Mouse (Mus musculus): Measurements from ENCODE around the gene Hipk4. TPM values are rescaled to one million over a fixed set of nuclear protein-coding genes. Genes with fewer than 3 reads are reported as not detected.

The Hipk4 gene
- polyA plus RNA-seq, 2 experiments from 2014 or later: 0.28 TPM; not detected in 1

GRCm38 (mm10) chr7:27540935-27541334, 17.9 kb downstream of the Hipk4 start:
- ATAC-seq: no peak

GRCm38 (mm10) chr7:27541431-27541830, 18.4 kb downstream of the Hipk4 start:
- peak; percentile 82 for ATAC-seq

DNA sequence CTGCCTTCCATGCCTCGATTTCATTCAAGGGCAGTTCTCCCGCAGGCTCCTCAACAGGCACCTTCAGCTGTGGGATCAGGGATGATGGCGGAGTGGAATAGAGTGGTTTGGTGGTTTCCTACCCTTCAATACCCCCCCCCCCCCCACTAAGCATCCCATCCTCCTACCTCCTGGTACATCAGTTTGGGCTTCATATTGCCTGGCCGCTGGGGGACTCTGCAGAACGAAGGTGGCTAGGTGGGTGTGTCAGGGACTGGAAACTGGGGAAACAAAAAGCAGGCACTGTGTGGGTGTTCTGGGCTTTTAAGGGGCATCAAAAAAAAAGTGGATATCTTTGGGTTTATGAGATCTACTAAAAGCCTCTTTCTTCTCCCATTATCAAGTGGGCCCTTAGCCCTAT, 18.9 kb downstream of the Hipk4 start:
- ATAC-seq: no peak

- peak; percentile 36 for ATAC-seq
Measured at GRCm38 (mm10) chr7:27542392-27543033, 19.4 kb downstream of the Hipk4 start.

GRCm38 (mm10) chr7:27543065-27543464, 20.0 kb downstream of the Hipk4 start:
- no peak for ATAC-seq

GRCm38 (mm10) chr7:27543851-27544250, 20.8 kb downstream of the Hipk4 start:
- no peak for ATAC-seq

DNA sequence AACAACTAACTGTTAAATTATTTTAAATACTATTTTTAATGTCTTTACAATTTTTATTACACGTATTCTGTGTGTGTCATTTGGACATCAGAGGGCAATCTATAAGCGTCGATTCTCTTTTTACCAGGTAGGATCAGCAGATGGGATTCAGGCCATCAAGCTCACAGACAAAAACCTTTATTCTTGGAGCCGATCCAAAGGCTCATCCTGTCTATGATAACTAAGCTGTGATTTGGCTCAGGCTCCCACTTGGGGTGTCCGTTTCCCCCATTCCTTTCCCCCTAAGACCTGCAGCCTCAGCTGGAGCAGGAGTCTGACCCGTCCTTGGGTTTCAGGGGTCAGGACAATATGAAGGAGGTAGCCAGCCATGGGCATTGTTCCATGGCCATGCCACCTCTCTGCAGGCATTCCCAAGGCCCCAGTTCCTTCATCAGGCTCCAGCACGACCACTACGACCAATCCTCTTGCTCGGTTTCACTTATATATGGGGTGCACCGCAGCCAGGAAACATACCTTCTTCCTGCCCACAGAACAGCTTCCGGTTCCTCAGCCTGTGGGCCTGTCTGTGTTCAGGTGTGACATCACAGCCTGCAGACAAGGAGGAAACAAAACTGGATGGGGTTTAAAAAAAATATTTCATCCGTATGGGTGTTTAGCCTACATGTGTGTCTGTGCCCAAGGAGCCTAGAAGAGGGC, 21.8 kb downstream of the Hipk4 start:
- peak; percentile 83 for ATAC-seq

- no peak for ATAC-seq
Measured at GRCm38 (mm10) chr7:27549597-27549996, 26.5 kb downstream of the Hipk4 start.

- ATAC-seq: no peak
Measured at GRCm38 (mm10) chr7:27552070-27552469, 29.0 kb downstream of the Hipk4 start.

DNA sequence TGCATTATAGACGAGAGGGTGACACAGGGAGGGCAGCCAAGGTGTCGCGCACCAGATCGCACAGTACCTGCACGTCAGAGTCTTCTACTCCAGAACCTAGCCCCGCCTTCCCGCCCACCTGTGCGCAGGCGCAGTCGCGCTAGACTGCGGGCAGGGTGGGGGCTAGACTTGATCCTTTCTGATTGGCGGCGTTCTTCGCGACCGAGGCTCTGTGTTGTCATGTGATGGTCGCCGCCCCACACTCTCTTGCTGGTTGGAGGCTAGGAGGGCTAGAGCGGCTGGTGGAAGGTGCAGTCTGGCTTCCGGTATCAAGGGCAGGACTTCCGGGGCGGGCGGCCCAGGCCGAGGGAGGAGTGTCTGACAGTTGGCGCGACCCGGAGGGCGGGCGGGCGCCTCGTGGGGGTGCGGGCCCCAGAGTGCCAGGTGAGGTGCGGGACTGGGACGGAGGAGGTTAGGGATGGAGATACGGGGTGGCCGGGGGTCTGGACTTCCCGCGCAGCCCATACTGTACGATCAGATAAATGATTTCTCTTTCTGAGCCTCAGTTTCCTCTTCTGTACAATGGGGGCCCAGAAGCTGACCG, 30.0 kb downstream of the Hipk4 start, which contains the start of the genes Pld3 and 2310022A10Rik:
TSS of gene Pld3 (minus strand) at position 288 of the 583 bp plus-strand sequence.
TSS of gene 2310022A10Rik (plus strand) at position 303 of the 583 bp plus-strand sequence.
- ATAC-seq: peak; percentile 99

GRCm38 (mm10) chr7:27560291-27560887, 37.3 kb downstream of the Hipk4 start:
- ATAC-seq: no peak

- ATAC-seq: no peak
Measured at GRCm38 (mm10) chr7:27560978-27561377, 37.9 kb downstream of the Hipk4 start.

DNA sequence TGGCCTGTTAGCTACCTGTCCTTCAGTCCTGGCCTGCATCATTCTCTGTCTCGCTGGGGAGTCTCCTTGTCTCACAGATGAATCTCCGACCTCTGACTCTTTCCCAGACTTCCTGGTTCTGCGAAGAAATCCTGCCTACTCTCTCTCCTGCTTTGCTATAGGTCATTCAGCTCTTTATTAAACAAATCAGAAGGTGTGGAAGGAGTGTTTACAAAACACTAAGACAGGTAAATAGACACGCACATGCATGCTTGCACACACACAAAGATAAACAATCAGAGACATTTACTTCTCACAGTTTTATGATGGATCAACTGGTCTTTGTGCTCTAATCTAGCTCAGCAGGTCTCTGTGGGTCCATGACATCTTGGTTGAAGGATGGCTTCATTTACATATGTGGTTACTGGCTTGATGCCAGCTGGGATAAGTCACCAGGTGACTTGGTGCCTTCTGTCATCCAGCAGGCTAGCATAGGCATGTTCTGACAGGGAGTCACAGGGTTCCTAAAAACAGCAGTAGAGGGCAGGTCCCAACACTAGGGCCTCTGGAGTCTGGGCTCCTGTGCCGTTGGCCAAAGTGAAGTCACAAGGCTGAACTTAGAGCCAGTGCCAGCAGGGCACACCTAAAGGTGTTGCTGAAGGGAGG, 46.6 kb downstream of the Hipk4 start:
- ATAC-seq: no peak

DNA sequence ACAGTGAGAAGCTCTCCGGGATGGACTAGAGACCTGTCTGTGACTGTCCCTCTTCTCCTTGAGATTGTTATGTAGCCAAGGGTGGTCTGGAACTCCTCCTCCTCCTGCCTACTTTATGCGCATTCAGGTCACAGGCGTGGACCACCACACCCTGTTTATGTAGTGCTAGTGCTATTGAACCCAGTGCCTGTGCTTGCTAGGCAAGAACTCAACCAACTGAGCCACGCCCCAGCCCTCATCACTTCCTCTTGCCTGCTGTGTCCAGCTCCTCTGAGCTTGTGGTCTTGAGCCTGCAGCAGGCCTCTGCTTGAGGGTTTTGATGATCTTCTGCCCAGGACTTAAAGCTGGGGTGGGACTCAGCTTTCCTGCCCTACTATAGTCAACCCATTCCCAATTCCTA, 49.1 kb downstream of the Hipk4 start:
- no peak for ATAC-seq

DNA sequence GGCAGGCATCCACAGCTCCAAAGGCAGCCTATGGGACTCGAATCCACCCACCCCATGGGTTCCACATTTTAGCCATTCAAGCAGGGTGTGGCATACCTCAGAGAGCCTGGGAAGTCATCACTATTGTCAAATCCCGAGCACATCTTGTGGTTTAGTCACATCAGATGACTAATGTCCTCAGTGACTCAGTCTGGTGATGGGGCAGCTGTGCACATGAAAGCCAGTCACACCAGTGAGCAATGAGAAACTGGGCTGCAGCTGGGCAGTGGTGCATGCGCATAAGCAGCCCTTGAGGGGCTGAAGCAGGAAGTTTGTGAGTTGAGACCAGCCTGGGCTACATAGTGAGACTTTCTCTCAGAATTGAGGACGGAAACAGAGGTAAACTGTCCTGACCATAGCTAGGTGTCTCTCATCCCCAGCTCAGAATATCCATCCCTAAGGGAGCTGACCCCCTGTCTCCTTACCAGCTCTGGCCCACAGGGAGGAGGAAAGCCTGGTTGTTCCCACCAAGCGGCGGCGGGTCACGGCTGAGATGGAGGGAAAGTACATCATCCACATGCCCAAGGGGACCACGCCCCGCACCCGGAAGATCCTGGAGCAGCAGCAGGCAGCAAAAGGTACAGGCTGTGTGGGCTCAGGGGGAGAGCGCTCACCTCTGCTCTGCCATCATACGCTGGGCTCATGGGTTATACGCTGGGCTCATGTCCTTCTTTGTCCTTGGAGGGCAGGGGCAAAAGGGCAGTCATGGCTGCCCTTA, 51.2 kb downstream of the Hipk4 start:
- no peak for ATAC-seq

- no peak for ATAC-seq
Measured at GRCm38 (mm10) chr7:27576914-27577313, 53.8 kb downstream of the Hipk4 start.

DNA sequence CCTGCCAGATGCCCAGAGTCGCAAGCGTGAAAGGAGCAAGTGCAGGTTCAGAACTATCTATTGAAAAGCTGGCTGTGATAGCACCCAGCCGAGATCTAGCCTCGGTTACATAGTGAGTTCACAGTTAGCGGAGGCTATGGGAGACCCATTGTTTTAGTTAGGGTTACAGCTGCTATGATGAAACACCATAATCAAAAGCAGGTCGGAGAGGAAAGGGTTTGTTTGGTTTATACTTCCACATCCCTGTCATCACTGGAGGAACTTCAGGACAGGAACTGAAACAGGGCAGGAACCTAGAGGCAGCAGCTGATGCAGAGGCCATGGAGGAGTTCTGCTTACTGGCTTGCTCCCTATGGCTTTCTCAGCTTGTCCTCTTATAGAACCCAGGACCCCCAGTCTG, 54.5 kb downstream of the Hipk4 start:
- ATAC-seq: no peak

GRCm38 (mm10) chr7:27578465-27578864, 55.4 kb downstream of the Hipk4 start:
- ATAC-seq: no peak

- no peak for ATAC-seq
Measured at GRCm38 (mm10) chr7:27580380-27581174, 57.5 kb downstream of the Hipk4 start.
